Mouse (Mus musculus) myocyte (in vitro differentiated cells): ENCODE data around the gene Pbx1. TPM values are rescaled to one million over a fixed set of nuclear protein-coding genes. Genes with fewer than 3 reads are reported as not detected.

ENCODE experiments used
- H3K27me3 ChIP-seq: one replicate; pipeline ENCODE4 v1.6.1; 2011; ENCODE audit not compliant: control insufficient read depth, insufficient read depth, insufficient read length
- H3K36me3 ChIP-seq: one replicate; pipeline ENCODE4 v1.6.1; 2011; ENCODE audit not compliant: control insufficient read depth, insufficient read depth
- H3K4me2 ChIP-seq: one replicate; pipeline ENCODE4 v1.6.1; 2011; ENCODE audit warnings: low read depth, control low read depth
- H3K4me3 ChIP-seq: one replicate; pipeline ENCODE4 v1.5.1; 2011; ENCODE audit warnings: mild to moderate bottlenecking, control low read depth, moderate library complexity
- H3K79me2 ChIP-seq: one replicate; pipeline ENCODE4 v1.6.1; 2011; ENCODE audit not compliant: control insufficient read depth, insufficient read depth
- H3ac ChIP-seq: one replicate; pipeline ENCODE4 v1.6.1; 2011; ENCODE audit not compliant: control insufficient read depth, insufficient read length
- CEBPB ChIP-seq: IDR thresholded peaks from 2 replicates; pipeline ENCODE4 v1.6.1; 2011; ENCODE audit warnings: mild to moderate bottlenecking, moderate library complexity; ENCODE audit not compliant: poor library complexity, insufficient read depth, severe bottlenecking
- E2F4 ChIP-seq: IDR thresholded peaks from one replicate; pipeline ENCODE4 v1.6.1; 2011; ENCODE audit warnings: mild to moderate bottlenecking, control low read depth, moderate library complexity; ENCODE audit not compliant: insufficient read depth
- MAX ChIP-seq: IDR thresholded peaks from one replicate; pipeline ENCODE4 v1.6.1; 2011; ENCODE audit warnings: low read depth, mild to moderate bottlenecking, control low read depth
- MYOD1 ChIP-seq, 3 experiments: IDR thresholded peaks; one replicate each; pipeline ENCODE4 v1.6.1; 2011; ENCODE audit warnings: control low read depth in 2 of 3, low read depth in 2 of 3, mild to moderate bottlenecking in 2 of 3, moderate library complexity in 1 of 3; ENCODE audit not compliant: insufficient read length in 2 of 3, control insufficient read depth in 1 of 3
- MYOG ChIP-seq, 3 experiments: IDR thresholded peaks; one replicate each; pipeline ENCODE4 v1.6.1; 2011; ENCODE audit warnings: control low read depth in 2 of 3, low read depth in 2 of 3, mild to moderate bottlenecking in 2 of 3; ENCODE audit not compliant: insufficient read length in 2 of 3, control insufficient read depth in 1 of 3, insufficient read depth in 1 of 3
- POLR2A ChIP-seq: IDR thresholded peaks from one replicate; pipeline ENCODE4 v1.6.1; 2011; ENCODE audit warnings: low read depth, mild to moderate bottlenecking, control low read depth, moderate library complexity; ENCODE audit not compliant: insufficient read length
- POLR2AphosphoS2 ChIP-seq: IDR thresholded peaks from one replicate; pipeline ENCODE4 v1.6.1; 2011; ENCODE audit warnings: low read depth, control low read depth; ENCODE audit not compliant: insufficient read length
- REST ChIP-seq: IDR thresholded peaks from one replicate; pipeline ENCODE4 v1.6.1; 2011; ENCODE audit warnings: mild to moderate bottlenecking, control low read depth, moderate library complexity; ENCODE audit not compliant: insufficient read depth, insufficient read length
- SRF ChIP-seq: IDR thresholded peaks from one replicate; pipeline ENCODE4 v1.6.1; 2011; ENCODE audit warnings: low read depth; ENCODE audit not compliant: control insufficient read depth, insufficient read length
- TCF12 ChIP-seq: IDR thresholded peaks from one replicate; pipeline ENCODE4 v1.6.1; 2011; ENCODE audit warnings: mild to moderate bottlenecking, control low read depth; ENCODE audit not compliant: poor library complexity, insufficient read depth, severe bottlenecking
- TCF3 ChIP-seq: IDR thresholded peaks from one replicate; pipeline ENCODE4 v1.6.1; 2011; ENCODE audit warnings: low read depth, control low read depth; ENCODE audit not compliant: insufficient read length
- USF1 ChIP-seq: IDR thresholded peaks from one replicate; pipeline ENCODE4 v1.6.1; 2011; ENCODE audit warnings: low read depth, mild to moderate bottlenecking, control low read depth, moderate library complexity
- polyA plus RNA-seq: library from polyadenylated mRNA; unstranded; fragments of >200 nt; fragmentation: generic; extraction: Trizol; gene quantifications from one replicate; pipeline ENCODE4 v1.2.1, GENCODE M21; 2012; ENCODE audit warnings: missing spikeins

The Pbx1 gene
- polyA plus RNA-seq, 1 experiment: 11.4 TPM

GRCm38 (mm10) chr1:168268751-168269623 lies 163.1 kb downstream of the Pbx1 start:
- Histone ChIP-seq H3K4me3 (no peak overlapping the region), H3ac (no peak overlapping the region), H3K36me3 (no peaks in the 10 kb centered on the region), H3K4me2 (no peak overlapping the region), H3K27me3 (no peaks in the 10 kb centered on the region), H3K79me2 (peaks cover 7% of the 10 kb centered on the region)
- TF ChIP-seq CEBPB (no peak), POLR2A (no peak), MYOD1 (IDR thresholded peaks at IDR 0.05; ENCODE audit: control insufficient read depth in 1 of 3, insufficient read length in 2 of 3, low read depth in 2 of 3) (no peak), USF1 (no peak), MAX (no peak), E2F4 (no peak), REST (no peak), TCF3 (no peak), MYOG (IDR thresholded peaks at IDR 0.05; ENCODE audit: control insufficient read depth in 1 of 3, insufficient read depth in 1 of 3, insufficient read length in 2 of 3, low read depth in 2 of 3) (no peak), TCF12 (no peak), SRF (no peak)

DNA sequence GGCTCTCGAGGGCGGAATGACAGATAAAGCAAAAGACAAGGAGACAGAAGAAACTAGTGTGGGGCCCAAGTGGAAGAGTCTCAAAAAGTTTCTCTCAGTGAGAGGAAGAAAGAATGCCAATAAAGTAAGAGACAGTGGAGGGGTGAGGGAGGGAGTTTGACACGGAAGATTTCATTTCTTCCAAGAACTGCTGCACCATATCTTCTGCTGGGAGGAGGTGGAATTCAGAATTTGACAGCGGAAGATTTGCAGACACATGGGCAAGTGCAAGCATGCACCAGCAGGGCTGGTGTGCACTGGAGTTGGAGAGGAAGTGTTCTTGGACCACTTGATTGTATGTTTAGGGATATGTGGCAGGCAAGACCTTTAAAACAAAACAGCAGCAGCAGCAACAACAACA lies 163.8 kb downstream of the Pbx1 start:
- H3K36me3 ChIP-seq: no peaks in the 10 kb centered on the region
- no peak overlapping the region for H3ac ChIP-seq
- H3K4me3 ChIP-seq: no peak overlapping the region
- no peaks in the 10 kb centered on the region for H3K27me3 ChIP-seq
- TF ChIP-seq MYOD1 (IDR thresholded peaks at IDR 0.05; ENCODE audit: control insufficient read depth in 1 of 3, insufficient read length in 2 of 3, low read depth in 2 of 3) (no peak), POLR2AphosphoS2 (no peak), E2F4 (no peak), CEBPB (no peak), REST (no peak), TCF12 (no peak), MYOG (IDR thresholded peaks at IDR 0.05; ENCODE audit: control insufficient read depth in 1 of 3, insufficient read depth in 1 of 3, insufficient read length in 2 of 3, low read depth in 2 of 3) (no peak), TCF3 (no peak), SRF (no peak), MAX (no peak), POLR2A (no peak), USF1 (no peak)
- no peak overlapping the region for H3K4me2 ChIP-seq
- peaks cover 7% of the 10 kb centered on the region for H3K79me2 ChIP-seq

DNA sequence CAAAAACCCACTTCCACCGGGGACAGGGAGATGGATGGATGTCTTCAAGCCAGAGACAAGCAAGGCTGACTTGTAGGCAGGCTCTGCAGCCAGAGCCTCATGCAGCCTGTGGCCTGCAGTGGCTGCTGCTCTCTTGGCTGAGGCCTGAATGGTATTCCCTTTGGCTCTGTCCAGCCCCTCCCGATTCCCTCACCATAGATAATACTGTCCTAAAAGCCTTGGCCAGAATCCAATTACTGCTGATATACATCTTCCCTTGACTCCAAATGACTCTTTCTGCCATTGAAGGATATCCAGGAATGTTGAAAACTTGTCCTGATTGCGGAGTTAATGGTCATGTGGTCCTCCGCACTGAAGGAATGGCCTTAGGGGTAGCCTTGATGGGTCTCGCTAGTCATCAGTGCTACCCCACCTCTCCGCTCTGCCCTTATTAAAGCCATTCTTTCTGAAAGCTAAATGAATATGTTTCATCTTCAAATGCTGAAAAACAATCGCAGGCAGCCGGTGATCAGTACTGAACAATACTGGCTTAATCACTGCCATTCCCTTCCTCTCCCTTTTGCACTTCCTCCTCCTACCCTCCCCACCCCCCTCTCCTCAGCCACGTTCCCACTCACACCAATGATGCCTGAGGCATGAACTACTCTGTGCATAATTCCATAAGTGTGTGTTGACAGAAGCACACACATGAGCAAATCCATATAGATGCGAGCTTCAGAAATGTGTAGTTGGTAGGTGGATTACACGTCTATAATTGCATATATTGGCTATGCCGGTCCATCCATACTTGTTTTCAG lies 166.3 kb downstream of the Pbx1 start:
- Histone ChIP-seq H3K4me3 (no peak overlapping the region), H3K36me3 (no peaks in the 10 kb centered on the region), H3K79me2 (peaks cover under 1% of the 10 kb centered on the region), H3ac (no peak overlapping the region), H3K27me3 (no peaks in the 10 kb centered on the region), H3K4me2 (no peak overlapping the region)
- TF ChIP-seq TCF3: no peak
- no peak for TF ChIP-seq MYOG (IDR thresholded peaks at IDR 0.05; ENCODE audit: control insufficient read depth in 1 of 3, insufficient read depth in 1 of 3, insufficient read length in 2 of 3, low read depth in 2 of 3)
- TF ChIP-seq TCF12: no peak
- no peak for TF ChIP-seq MAX
- no peak for TF ChIP-seq REST
- no peak for TF ChIP-seq CEBPB
- TF ChIP-seq POLR2AphosphoS2: no peak
- TF ChIP-seq SRF: no peak
- no peak for TF ChIP-seq USF1
- TF ChIP-seq MYOD1 (IDR thresholded peaks at IDR 0.05; ENCODE audit: control insufficient read depth in 1 of 3, insufficient read length in 2 of 3, low read depth in 2 of 3): no peak
- no peak for TF ChIP-seq E2F4
- TF ChIP-seq POLR2A: no peak

DNA sequence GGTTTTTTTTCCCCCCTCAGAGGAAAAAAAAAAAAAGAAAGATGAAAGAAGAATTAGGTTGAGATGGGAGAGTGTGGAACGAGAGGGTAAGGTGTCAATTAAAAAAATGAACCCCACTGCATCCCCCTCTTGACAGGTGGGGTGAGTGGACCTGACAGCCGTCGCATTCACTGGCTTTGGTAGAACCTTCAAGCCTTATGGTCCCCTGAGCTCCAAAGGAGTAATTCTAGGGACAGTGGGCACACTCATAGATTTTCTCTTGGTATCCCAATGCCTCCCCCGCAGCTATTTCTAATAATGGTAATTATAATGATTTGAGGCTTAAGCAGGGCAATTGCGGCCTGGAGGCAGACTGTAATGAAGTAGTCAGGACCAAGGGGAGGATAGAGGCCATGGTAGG lies 167.0 kb downstream of the Pbx1 start:
- H3K27me3 ChIP-seq: no peaks in the 10 kb centered on the region
- no peak overlapping the region for H3ac ChIP-seq
- no peaks in the 10 kb centered on the region for H3K79me2 ChIP-seq
- TF ChIP-seq TCF12 (no peak), MAX (no peak)
- no peak overlapping the region for H3K4me3 ChIP-seq
- H3K36me3 ChIP-seq: no peaks in the 10 kb centered on the region
- no peak overlapping the region for H3K4me2 ChIP-seq

DNA sequence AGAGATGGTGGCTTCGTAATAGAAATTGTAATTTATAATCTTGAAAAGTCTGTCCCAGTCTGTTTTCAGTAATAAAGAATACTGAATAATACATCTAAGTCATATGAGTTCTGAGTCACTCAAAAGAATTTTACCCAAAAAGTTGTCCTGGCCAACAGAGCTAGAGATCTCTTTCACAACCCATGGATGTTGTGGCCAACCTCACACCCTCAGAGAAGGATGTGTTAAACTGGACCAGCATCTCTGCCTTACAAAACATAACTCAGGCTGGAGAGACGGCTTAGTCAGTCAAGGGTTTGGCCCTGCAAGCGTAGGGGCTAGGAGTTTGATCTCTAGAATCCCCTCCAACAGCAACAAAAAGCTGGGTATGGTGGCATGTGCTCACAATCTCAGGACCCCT lies 171.7 kb downstream of the Pbx1 start:
- Histone ChIP-seq H3K27me3 (no peaks in the 10 kb centered on the region), H3K36me3 (no peaks in the 10 kb centered on the region), H3K4me3 (no peak overlapping the region), H3ac (no peak overlapping the region), H3K79me2 (peaks cover 3% of the 10 kb centered on the region), H3K4me2 (no peak overlapping the region)
- TF ChIP-seq CEBPB (no peak), USF1 (no peak), SRF (no peak), REST (no peak), POLR2A (no peak), TCF3 (no peak), MAX (no peak), E2F4 (no peak), MYOG (IDR thresholded peaks at IDR 0.05; ENCODE audit: control insufficient read depth in 1 of 3, insufficient read depth in 1 of 3, insufficient read length in 2 of 3, low read depth in 2 of 3) (no peak), MYOD1 (IDR thresholded peaks at IDR 0.05; ENCODE audit: control insufficient read depth in 1 of 3, insufficient read length in 2 of 3, low read depth in 2 of 3) (no peak), POLR2AphosphoS2 (no peak), TCF12 (no peak)
